Mouse (Mus musculus) stomach, embryonic 14.5 days (tissue): ENCODE data around the gene Ncs1. TPM values are rescaled to one million over a fixed set of nuclear protein-coding genes. Genes with fewer than 3 reads are reported as not detected.
A peak's percentile ranks its signal among the peaks of the same experiment; 100 is the strongest.

ENCODE experiments used
- ATAC-seq: fragments of 200-750 bp; cut with Nextera tagmentation; 2 replicates; pipeline ENCODE4 v1.8.0; 2017; ENCODE audit warnings: low read depth, moderate TSS enrichment; ENCODE audit not compliant: insufficient number of reproducible peaks, insufficient read depth, low FRiP score
- H3K27ac ChIP-seq: fragments of 300-500 bp; sonication (generic); 2 replicates; pipeline ENCODE4 v1.5.1; 2014; ENCODE audit warnings: mild to moderate bottlenecking, low read length, moderate library complexity, mixed read lengths
- H3K27me3 ChIP-seq: fragments of 300-500 bp; sonication (generic); 2 replicates; pipeline ENCODE4 v1.6.1; 2014; ENCODE audit warnings: low read length, control low read depth, mixed read lengths; ENCODE audit not compliant: control insufficient read depth, insufficient read depth
- H3K36me3 ChIP-seq: fragments of 300-500 bp; sonication (generic); 2 replicates; pipeline ENCODE4 v1.6.1; 2014; ENCODE audit warnings: mild to moderate bottlenecking, control low read depth, low read length, moderate library complexity, mixed read lengths; ENCODE audit not compliant: control insufficient read depth, insufficient read depth
- H3K4me1 ChIP-seq: fragments of 300-500 bp; sonication (generic); 2 replicates; pipeline ENCODE4 v1.6.1; 2014; ENCODE audit warnings: low read length, control low read depth, mixed read lengths; ENCODE audit not compliant: control insufficient read depth, insufficient read depth
- H3K4me2 ChIP-seq: fragments of 300-500 bp; sonication (generic); replicated peaks from 2 replicates; pipeline ENCODE4 v1.6.1; 2014; ENCODE audit warnings: low read depth, low read length, control low read depth
- H3K4me3 ChIP-seq: fragments of 300-500 bp; sonication (generic); 2 replicates; pipeline ENCODE4 v1.5.1; 2014; ENCODE audit warnings: low read depth, low read length, control low read depth
- H3K9ac ChIP-seq: fragments of 300-500 bp; sonication (generic); replicated peaks from 2 replicates; pipeline ENCODE4 v1.6.1; 2014; ENCODE audit warnings: low read depth, mild to moderate bottlenecking, control low read depth, low read length, moderate library complexity, mixed read lengths
- H3K9me3 ChIP-seq: fragments of 300-500 bp; sonication (generic); 2 replicates; pipeline ENCODE4 v1.6.1; 2016; ENCODE audit warnings: low read depth, low read length, control low read depth; ENCODE audit not compliant: control insufficient read depth
- WGBS: fragments of 180-500 bp; shearing (Covaris S2); extraction: QIAGEN DNeasy Blood & Tissue Kit; methylation state at CpG from one replicate; pipeline ENCODE4 v1.1.7; 2014; 5-methylcytosine and 5-hydroxymethylcytosine counted together
- polyA plus RNA-seq: library from polyadenylated mRNA; unstranded; fragments of >200 nt; fragmentation: Nextera tagmentation; extraction: Ambion mirVana; gene quantifications from 2 replicates; pipeline ENCODE4 v1.2.1, GENCODE M21; 2014

The Ncs1 gene
- polyA plus RNA-seq, 1 experiment from 2014 or later = 36.0 TPM

DNA sequence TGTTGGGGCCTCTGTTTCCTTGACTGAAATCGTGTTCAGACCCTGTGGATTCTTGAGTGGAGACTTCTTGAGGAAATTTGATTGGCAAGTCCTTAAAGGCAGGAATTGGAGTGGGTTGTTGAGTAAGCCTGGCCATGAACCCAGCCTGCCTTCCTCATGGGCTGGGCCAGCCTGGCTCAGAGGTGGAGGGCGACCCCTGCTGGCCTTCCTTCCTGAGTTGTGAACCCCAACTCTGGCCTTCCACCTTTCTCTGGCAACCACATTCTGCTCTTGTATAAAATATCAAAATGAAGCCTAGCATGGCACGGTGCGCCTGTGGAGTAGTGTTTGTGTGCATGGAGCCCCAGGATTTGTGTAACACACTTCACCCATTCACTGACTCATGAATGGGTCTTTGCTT is 60.1 kb downstream of the Ncs1 start:
- no peak overlapping the region for H3K4me2 ChIP-seq
- no peaks in the 10 kb centered on the region for H3K36me3 ChIP-seq
- no peak overlapping the region for H3K9ac ChIP-seq
- no peaks in the 10 kb centered on the region for H3K27me3 ChIP-seq
- 47% methylated on average over 4 of the region's 4 CpGs for WGBS
- no peaks in the 10 kb centered on the region for H3K9me3 ChIP-seq
- H3K27ac ChIP-seq = no peak overlapping the region
- no peak for ATAC-seq
- no peaks in the 10 kb centered on the region for H3K4me1 ChIP-seq
- H3K4me3 ChIP-seq = no peak overlapping the region

DNA sequence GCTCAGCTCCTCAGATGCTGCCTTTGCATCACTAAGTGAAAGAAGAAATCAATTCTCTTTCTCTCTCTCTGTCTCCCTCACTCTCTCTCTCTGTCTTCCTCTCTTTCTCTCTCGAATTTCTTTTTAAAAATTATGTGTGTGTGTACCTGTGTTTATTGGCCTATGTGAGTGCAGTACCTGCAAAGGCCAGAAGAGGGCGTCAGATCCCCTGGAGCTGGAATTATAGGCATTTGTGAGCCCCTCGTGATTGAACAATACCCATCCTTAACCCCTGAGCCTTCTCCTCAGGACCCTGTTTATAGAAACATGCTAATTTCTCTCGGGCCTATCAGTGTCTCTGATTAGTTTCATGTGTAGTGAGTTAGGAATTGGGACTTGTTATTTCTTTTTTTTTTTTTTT is 62.6 kb downstream of the Ncs1 start:
- H3K4me3 ChIP-seq = no peak overlapping the region
- ATAC-seq = no peak
- H3K4me2 ChIP-seq = no peak overlapping the region
- H3K36me3 ChIP-seq = no peaks in the 10 kb centered on the region
- H3K4me1 ChIP-seq = no peaks in the 10 kb centered on the region
- H3K27me3 ChIP-seq = peaks cover 8% of the 10 kb centered on the region
- WGBS = 63% methylated on average over 4 of the region's 4 CpGs
- H3K9ac ChIP-seq = no peak overlapping the region
- H3K27ac ChIP-seq = no peak overlapping the region
- H3K9me3 ChIP-seq = no peaks in the 10 kb centered on the region

DNA sequence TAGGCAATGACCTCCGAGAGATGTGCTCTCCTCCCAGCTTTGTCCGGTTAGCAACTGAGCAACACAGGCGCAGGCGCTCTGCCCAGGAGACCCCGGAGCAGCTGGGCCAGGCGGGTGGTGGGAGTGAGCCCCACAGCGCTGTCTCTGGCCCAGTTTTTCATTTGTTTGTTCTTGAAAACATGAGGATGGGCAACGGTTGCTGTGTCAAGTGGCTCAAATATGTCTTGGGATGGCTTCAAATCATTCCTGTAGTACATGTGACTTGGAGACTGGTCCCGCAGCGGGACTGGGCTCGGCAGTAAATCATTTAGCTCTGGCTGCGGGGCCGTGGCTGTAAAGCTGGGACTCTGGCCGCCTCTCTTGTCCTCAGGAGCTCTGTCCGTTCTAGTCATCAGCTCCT is 63.9 kb downstream of the Ncs1 start:
- 51% methylated on average over 15 of the region's 15 CpGs for WGBS
- H3K9me3 ChIP-seq = no peaks in the 10 kb centered on the region
- no peak overlapping the region for H3K9ac ChIP-seq
- H3K4me1 ChIP-seq = no peaks in the 10 kb centered on the region
- H3K4me3 ChIP-seq = no peak overlapping the region
- H3K4me2 ChIP-seq = no peak overlapping the region
- H3K27ac ChIP-seq = no peak overlapping the region
- H3K27me3 ChIP-seq = peaks cover 20% of the 10 kb centered on the region
- no peaks in the 10 kb centered on the region for H3K36me3 ChIP-seq
- ATAC-seq = no peak

DNA sequence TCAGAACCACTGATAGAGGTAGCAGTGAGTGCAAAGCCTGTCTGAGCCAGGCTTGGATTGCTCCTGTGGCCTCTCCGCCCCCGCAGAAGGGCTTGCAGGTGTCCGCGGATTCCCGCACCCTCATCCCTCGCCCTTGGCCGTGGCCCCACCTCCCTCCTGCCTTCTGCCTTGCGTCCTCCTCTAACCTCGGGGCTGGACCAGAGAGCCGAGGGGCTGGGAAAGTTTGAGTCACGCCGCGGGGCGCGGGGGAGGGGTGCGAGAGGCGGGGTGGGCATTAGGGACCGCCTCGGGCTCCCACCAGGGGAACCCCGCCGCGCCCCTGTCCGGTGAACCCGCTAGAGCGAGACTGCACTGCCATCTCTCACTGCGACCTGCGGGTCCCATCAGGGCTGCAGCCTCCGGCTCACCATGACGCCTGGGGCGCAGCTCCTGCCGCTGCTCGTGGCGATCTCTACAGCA is 68.4 kb downstream of the Ncs1 start, which contains the start of gene Hmcn2:
Gene Hmcn2, plus strand, starts transcription at position 409 of the 459 bp plus-strand sequence.
- no peaks in the 10 kb centered on the region for H3K36me3 ChIP-seq
- H3K27ac ChIP-seq = no peak within 1 kb of the TSS
- H3K9ac ChIP-seq = no peak within 1 kb of the TSS
- H3K4me1 ChIP-seq = no peaks in the 10 kb centered on the region
- peak within 1 kb of the TSS; percentile 46 for H3K4me2 ChIP-seq
- peaks cover 32% of the 10 kb centered on the region for H3K27me3 ChIP-seq
- ATAC-seq = no peak
- H3K9me3 ChIP-seq = no peaks in the 10 kb centered on the region
- peak within 1 kb of the TSS; percentile 24 for H3K4me3 ChIP-seq
- WGBS = 2% methylated on average over 33 of the region's 33 CpGs

DNA sequence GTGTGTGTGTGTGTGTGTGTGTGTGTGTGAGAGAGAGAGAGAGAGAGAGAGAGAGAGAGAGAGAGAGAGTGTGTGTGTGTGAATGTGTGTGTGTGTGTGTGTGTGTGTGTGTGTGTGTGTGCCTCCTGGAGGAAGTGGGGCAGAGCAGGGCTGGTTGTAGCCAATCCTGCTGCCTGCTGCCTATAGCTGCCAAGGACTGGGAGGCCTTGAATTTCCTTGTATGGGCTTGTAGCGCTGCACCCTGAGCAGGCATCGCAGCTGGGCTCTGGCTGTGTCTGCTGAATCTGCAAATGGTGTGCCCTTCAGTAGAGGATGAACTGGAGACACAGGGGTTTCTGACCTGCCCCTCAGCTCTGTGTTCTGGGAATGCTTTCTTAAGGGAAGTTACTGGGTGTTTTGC is 72.5 kb downstream of the Ncs1 start:
- 21% methylated on average over 2 of the region's 2 CpGs for WGBS
- ATAC-seq = no peak
- Histone ChIP-seq H3K36me3 (no peaks in the 10 kb centered on the region), H3K4me1 (no peaks in the 10 kb centered on the region), H3K9ac (no peak overlapping the region), H3K27ac (0 out of 2 replicates have a peak overlapping the region, but pooled peaks have one; percentile 59), H3K9me3 (no peaks in the 10 kb centered on the region), H3K27me3 (peaks cover 26% of the 10 kb centered on the region), H3K4me2 (no peak overlapping the region), H3K4me3 (no peak overlapping the region)

DNA sequence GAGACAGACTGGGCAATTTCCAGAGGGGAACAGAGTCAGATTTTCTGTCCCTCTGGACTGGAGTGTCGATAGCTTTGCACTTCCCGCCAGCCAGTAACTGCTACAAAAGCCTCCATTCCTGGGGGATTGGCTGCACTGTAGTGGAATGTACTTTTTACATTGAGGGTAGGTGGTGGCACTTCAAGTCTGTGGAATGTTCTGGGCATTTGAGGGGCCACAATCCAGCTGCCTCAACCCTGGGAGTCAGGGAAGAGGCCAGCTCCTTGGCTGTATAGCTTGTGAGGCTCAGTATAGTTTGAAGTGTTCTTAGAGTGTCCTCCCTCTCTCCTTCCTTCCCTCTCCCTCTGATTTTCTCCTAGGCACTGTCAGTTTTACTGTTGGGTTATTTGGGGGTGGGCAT is 73.6 kb downstream of the Ncs1 start:
- Histone ChIP-seq H3K36me3 (no peaks in the 10 kb centered on the region), H3K27me3 (peaks cover 15% of the 10 kb centered on the region), H3K9ac (no peak overlapping the region), H3K4me3 (no peak overlapping the region), H3K27ac (no peak overlapping the region), H3K9me3 (no peaks in the 10 kb centered on the region), H3K4me2 (no peak overlapping the region), H3K4me1 (0 out of 2 replicates have a peak, but pooled peaks cover 5% of the 10 kb centered on the region)
- no peak for ATAC-seq
- WGBS = 69% methylated on average over 2 of the region's 2 CpGs

DNA sequence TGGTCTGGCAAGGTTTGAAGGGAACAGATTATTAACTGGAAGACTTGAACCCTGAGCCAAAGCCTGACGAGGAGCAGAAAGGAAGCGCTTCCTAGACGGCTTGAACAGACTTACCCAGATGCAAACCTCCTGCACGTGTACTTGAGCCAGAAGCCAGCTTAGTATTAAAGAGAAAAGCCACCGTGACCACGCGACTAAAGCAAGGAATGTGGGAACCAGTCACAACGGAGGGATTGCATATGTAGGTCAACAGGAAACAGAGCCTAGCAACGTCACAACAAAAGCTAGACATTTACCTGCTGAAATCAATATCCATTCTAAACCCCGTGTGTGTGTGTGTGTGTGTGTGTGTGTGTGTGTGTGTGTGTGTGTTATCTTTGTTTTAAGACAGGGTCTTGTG is 81.6 kb downstream of the Ncs1 start:
- Histone ChIP-seq H3K9ac (no peak overlapping the region), H3K4me3 (no peak overlapping the region), H3K36me3 (no peaks in the 10 kb centered on the region), H3K27ac (no peak overlapping the region), H3K9me3 (no peaks in the 10 kb centered on the region), H3K4me1 (0 out of 2 replicates have a peak, but pooled peaks cover 5% of the 10 kb centered on the region), H3K27me3 (no peaks in the 10 kb centered on the region), H3K4me2 (no peak overlapping the region)
- 53% methylated on average over 10 of the region's 10 CpGs for WGBS
- ATAC-seq = no peak

DNA sequence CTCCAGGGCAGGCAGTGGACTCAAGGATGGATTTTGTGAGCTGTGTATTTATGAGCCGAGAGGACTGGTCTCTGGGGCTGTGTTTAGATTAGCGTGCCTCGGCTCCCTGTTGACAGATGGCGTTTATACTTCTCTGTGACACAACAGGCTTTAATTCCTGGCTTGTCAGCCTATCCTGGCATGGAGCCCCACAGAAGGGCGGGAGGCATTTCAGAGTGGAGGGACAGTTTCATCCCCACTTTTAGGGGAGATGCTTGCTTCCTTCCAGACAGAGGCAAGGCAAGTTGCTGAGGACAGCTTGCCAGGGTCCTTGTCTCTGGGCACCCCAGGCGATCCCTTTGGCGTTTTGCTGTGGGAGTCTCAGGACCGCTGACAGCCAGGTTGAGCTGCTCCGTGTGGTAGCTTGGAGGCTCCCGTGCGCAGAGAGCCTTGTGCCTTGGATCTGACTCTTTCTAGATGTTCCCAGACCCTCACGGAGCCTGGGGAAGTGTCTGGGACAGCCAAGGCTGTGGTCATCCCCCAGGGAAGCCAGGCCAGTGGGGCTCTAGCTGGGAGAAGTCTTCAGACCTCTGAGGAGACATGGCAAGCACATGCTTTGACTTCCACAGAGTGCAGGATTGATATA is 92.2 kb downstream of the Ncs1 start:
- Histone ChIP-seq H3K27me3 (no peaks in the 10 kb centered on the region), H3K4me2 (0 out of 2 replicates have a peak overlapping the region, but pooled peaks have one; percentile 0), H3K9me3 (no peaks in the 10 kb centered on the region), H3K4me3 (no peak overlapping the region), H3K4me1 (peaks cover 33% of the 10 kb centered on the region), H3K36me3 (no peaks in the 10 kb centered on the region), H3K27ac (peak overlapping the region; percentile 70; the same call in 1 of the 2 replicates), H3K9ac (0 out of 2 replicates have a peak overlapping the region, but pooled peaks have one; percentile 11)
- ATAC-seq = no peak
- 20% methylated on average over 12 of the region's 12 CpGs for WGBS

DNA sequence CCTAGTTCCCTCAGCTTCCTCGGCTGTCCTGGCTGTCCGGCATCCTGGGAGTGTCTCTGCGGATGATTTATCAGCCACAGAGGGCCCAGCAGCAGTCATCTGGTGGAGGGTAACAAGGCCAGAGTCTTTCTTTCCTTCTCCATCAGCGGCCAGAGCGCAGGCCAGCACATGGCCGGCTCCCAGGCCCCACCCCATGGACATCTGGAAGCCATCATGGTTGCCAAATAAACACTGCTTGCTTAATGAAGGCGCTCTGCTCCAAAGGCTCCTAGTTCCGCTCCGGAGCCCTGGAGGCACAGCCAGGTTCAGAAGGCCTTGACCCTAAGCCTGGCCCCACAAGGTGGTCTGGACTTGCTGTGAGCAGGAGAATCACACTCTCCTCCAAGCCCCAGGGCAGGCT is 94.2 kb downstream of the Ncs1 start:
- Histone ChIP-seq H3K9ac (no peak overlapping the region), H3K9me3 (no peaks in the 10 kb centered on the region), H3K27me3 (no peaks in the 10 kb centered on the region), H3K27ac (no peak overlapping the region), H3K4me1 (peaks cover 33% of the 10 kb centered on the region), H3K36me3 (no peaks in the 10 kb centered on the region), H3K4me3 (no peak overlapping the region), H3K4me2 (no peak overlapping the region)
- ATAC-seq = no peak; the same call in 1 of the 2 replicates
- WGBS = 18% methylated on average over 9 of the region's 9 CpGs
